Mouse (Mus musculus): ENCODE measurements around the gene Clcf1. TPM values are rescaled to one million over a fixed set of nuclear protein-coding genes. Genes with fewer than 3 reads are reported as not detected.

The Clcf1 gene
- polyA plus RNA-seq, 2 experiments, result 8.7 to 42.8 TPM

GRCm38 (mm10) chr19:4231253-4232185, 17.5 kb downstream of the Clcf1 start, which contains the start of gene Pold4:
Gene Pold4 (plus strand): TSS chr19:4231899.
- peak; percentile 91 for ATAC-seq (ENCODE audit: low FRiP score, low read depth)

GRCm38 (mm10) chr19:4232186-4232572, 18.1 kb downstream of the Clcf1 start:
- Histone ChIP-seq H3K36me3 (ENCODE audit: control insufficient read depth, insufficient read depth, low read length) (no peaks in the 10 kb centered on the region), H3K27ac (replicated peaks; ENCODE audit: low read depth, low read length) (peak overlapping the region; percentile 27; the same call in 1 of the 2 replicates)
- no peak for ATAC-seq (ENCODE audit: low FRiP score, low read depth)

More at GRCm38 (mm10) chr19:4231253-4232185, 17.5 kb downstream of the Clcf1 start, which contains the start of gene Pold4:
- Histone ChIP-seq H3K36me3 (ENCODE audit: control insufficient read depth, insufficient read depth, low read length) (no peaks in the 10 kb centered on the region), H3K9me3 (ENCODE audit: control insufficient read depth, low read length) (no peaks in the 10 kb centered on the region), H3K27me3 (ENCODE audit: control insufficient read depth, insufficient read depth, low read length) (no peaks in the 10 kb centered on the region), H3K4me1 (ENCODE audit: control insufficient read depth, insufficient read depth, low read length) (peaks cover 9% of the 10 kb centered on the region; the same call in 1 of the 2 replicates), H3K4me2 (replicated peaks; ENCODE audit: low read depth, low read length, severe bottlenecking) (peak within 1 kb of the TSS; percentile 81), H3K4me3 (replicated peaks; ENCODE audit: low read length) (peak within 1 kb of the TSS; percentile 53), H3K9ac (ENCODE audit: low read depth, low read length, severe bottlenecking) (peak within 1 kb of the TSS; percentile 61), H3K27ac (replicated peaks; ENCODE audit: low read depth, low read length) (peak within 1 kb of the TSS; percentile 39; the same call in 1 of the 2 replicates)
- TF ChIP-seq POLR2A (IDR thresholded peaks at IDR 0.05; ENCODE audit: borderline replicate concordance, extremely low read depth, insufficient read depth, insufficient read length), result no peak
- WGBS, result 11% methylated on average over 22 of the region's 26 CpGs
- peak; percentile 97 for DNase-seq (ENCODE audit: low spot score)

DNA sequence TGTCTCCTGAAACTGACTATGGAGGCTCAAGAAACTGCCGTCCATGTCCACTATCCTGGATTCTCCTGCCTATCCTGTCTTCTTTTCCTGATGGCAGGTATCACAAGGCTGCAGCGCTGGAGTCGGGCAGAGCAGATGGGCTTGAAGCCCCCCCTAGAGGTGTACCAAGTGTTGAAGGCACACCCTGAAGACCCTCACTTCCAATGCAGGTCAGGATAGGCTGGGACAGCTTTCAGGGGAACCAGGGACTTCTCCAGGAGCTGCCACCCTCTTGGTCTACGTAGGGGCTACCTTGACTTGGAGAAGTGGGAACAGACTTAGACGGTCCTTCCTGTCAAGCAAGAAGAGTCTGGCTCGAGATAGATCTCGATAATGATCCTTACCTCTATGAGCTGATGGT, 18.6 kb downstream of the Clcf1 start:
- Histone ChIP-seq H3K9me3 (ENCODE audit: control insufficient read depth, low read length) (no peaks in the 10 kb centered on the region), H3K4me2 (replicated peaks; ENCODE audit: low read depth, low read length, severe bottlenecking) (no peak overlapping the region), H3K4me3 (replicated peaks; ENCODE audit: low read length) (no peak overlapping the region), H3K36me3 (ENCODE audit: control insufficient read depth, insufficient read depth, low read length) (no peaks in the 10 kb centered on the region), H3K27ac (replicated peaks; ENCODE audit: low read depth, low read length) (no peak overlapping the region), H3K27me3 (ENCODE audit: control insufficient read depth, insufficient read depth, low read length) (no peaks in the 10 kb centered on the region), H3K9ac (ENCODE audit: low read depth, low read length, severe bottlenecking) (no peak overlapping the region), H3K4me1 (ENCODE audit: control insufficient read depth, insufficient read depth, low read length) (peaks cover 9% of the 10 kb centered on the region; the same call in 1 of the 2 replicates)
- 79% methylated on average over 7 of the region's 7 CpGs for WGBS
- TF ChIP-seq POLR2A (IDR thresholded peaks at IDR 0.05; ENCODE audit: borderline replicate concordance, extremely low read depth, insufficient read depth, insufficient read length), result no peak
- ATAC-seq (ENCODE audit: low FRiP score, low read depth) (no peak), DNase-seq (ENCODE audit: low spot score) (no peak)

More at GRCm38 (mm10) chr19:4232186-4232572, 18.1 kb downstream of the Clcf1 start:
- Histone ChIP-seq H3K4me3 (replicated peaks; ENCODE audit: low read length) (peak overlapping the region; percentile 53), H3K4me1 (ENCODE audit: control insufficient read depth, insufficient read depth, low read length) (peaks cover 9% of the 10 kb centered on the region; the same call in 1 of the 2 replicates), H3K9ac (ENCODE audit: low read depth, low read length, severe bottlenecking) (peak overlapping the region; percentile 61), H3K9me3 (ENCODE audit: control insufficient read depth, low read length) (no peaks in the 10 kb centered on the region), H3K27me3 (ENCODE audit: control insufficient read depth, insufficient read depth, low read length) (no peaks in the 10 kb centered on the region), H3K4me2 (replicated peaks; ENCODE audit: low read depth, low read length, severe bottlenecking) (peak overlapping the region; percentile 81)
- 36% methylated on average over 2 of the region's 2 CpGs for WGBS
- no peak for TF ChIP-seq POLR2A (IDR thresholded peaks at IDR 0.05; ENCODE audit: borderline replicate concordance, extremely low read depth, insufficient read depth, insufficient read length)
- DNase-seq (ENCODE audit: low spot score), result no peak

- H3K27ac ChIP-seq (replicated peaks; ENCODE audit: low read depth, low read length), result no peak overlapping the region
- H3K27me3 ChIP-seq (ENCODE audit: control insufficient read depth, insufficient read depth, low read length), result no peaks in the 10 kb centered on the region
- TF ChIP-seq POLR2A (IDR thresholded peaks at IDR 0.05; ENCODE audit: borderline replicate concordance, extremely low read depth, insufficient read depth, insufficient read length), result no peak
- no peaks in the 10 kb centered on the region for H3K9me3 ChIP-seq (ENCODE audit: control insufficient read depth, low read length)
- DNase-seq (ENCODE audit: low spot score) (no peak), ATAC-seq (ENCODE audit: low FRiP score, low read depth) (no peak)
- 65% methylated on average over 4 of the region's 4 CpGs for WGBS
- H3K9ac ChIP-seq (ENCODE audit: low read depth, low read length, severe bottlenecking), result no peak overlapping the region
- H3K4me2 ChIP-seq (replicated peaks; ENCODE audit: low read depth, low read length, severe bottlenecking), result no peak overlapping the region
- peaks cover 9% of the 10 kb centered on the region; the same call in 1 of the 2 replicates for H3K4me1 ChIP-seq (ENCODE audit: control insufficient read depth, insufficient read depth, low read length)
- H3K4me3 ChIP-seq (replicated peaks; ENCODE audit: low read length), result no peak overlapping the region
- H3K36me3 ChIP-seq (ENCODE audit: control insufficient read depth, insufficient read depth, low read length), result no peaks in the 10 kb centered on the region
Observed at GRCm38 (mm10) chr19:4234548-4234947, 20.5 kb downstream of the Clcf1 start.

- no peak overlapping the region for H3K4me3 ChIP-seq (replicated peaks; ENCODE audit: low read length)
- 26% methylated on average over 8 of the region's 8 CpGs for WGBS
- H3K4me2 ChIP-seq (replicated peaks; ENCODE audit: low read depth, low read length, severe bottlenecking), result no peak overlapping the region
- H3K27me3 ChIP-seq (ENCODE audit: control insufficient read depth, insufficient read depth, low read length), result no peaks in the 10 kb centered on the region
- no peak for DNase-seq (ENCODE audit: low spot score)
- H3K9me3 ChIP-seq (ENCODE audit: control insufficient read depth, low read length), result no peaks in the 10 kb centered on the region
- no peak overlapping the region for H3K27ac ChIP-seq (replicated peaks; ENCODE audit: low read depth, low read length)
- H3K36me3 ChIP-seq (ENCODE audit: control insufficient read depth, insufficient read depth, low read length), result no peaks in the 10 kb centered on the region
- no peak overlapping the region for H3K9ac ChIP-seq (ENCODE audit: low read depth, low read length, severe bottlenecking)
- TF ChIP-seq POLR2A (IDR thresholded peaks at IDR 0.05; ENCODE audit: borderline replicate concordance, extremely low read depth, insufficient read depth, insufficient read length), result no peak
- no peak for ATAC-seq (ENCODE audit: low FRiP score, low read depth)
- H3K4me1 ChIP-seq (ENCODE audit: control insufficient read depth, insufficient read depth, low read length), result peaks cover 3% of the 10 kb centered on the region; the same call in 1 of the 2 replicates
Observed at GRCm38 (mm10) chr19:4240247-4240668, 26.2 kb downstream of the Clcf1 start.

Measured in limb, embryonic 14.5 days (tissue).